9 mouse cellular contexts compared by ENCODE assay signal in the genomic region with DNA sequence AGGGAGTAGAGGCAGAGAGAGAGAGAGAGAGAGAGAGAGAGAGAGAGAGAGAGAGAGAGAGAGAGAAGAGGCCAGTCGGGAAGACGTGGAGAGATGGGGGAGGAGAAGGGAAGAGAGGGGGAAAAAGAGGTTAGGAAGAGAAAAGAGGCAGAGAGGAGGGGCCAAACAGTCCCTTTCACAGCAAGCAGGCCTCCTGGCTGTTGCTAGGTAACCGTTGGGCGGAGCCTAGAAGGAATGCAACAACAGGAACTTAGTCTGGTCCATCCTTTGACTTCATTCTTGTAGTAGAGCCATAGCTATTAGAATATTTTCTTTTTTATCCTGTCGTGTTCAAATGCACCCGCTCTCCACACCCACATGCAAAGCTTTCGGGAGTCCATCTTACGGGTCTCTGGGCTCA. TPM values are rescaled to one million over a fixed set of nuclear protein-coding genes. Genes with fewer than 3 reads are reported as not detected.
A peak's percentile ranks its signal among the peaks of the same experiment; 100 is the strongest.
DNase-seq lines count a peak whose midpoint lies in the region; ATAC-seq lines count a peak whose summit lies in the region.
"Had no signal": no experiment of that assay in that cellular context is flagged by ENCODE, and none has a peak within 500 bp of the region (broad histone marks: within the 10 kb centered on the region; RNA-seq: fewer than 3 reads in every experiment).

No protein-coding gene starts in this region.

- H3K4me1 ChIP-seq in liver, embryonic 12.5 days, result peaks cover 46% of the 10 kb centered on the region
- peaks cover 20% of the 10 kb centered on the region for H3K4me1 ChIP-seq in neural tube, embryonic 12.5 days

- peak overlapping the region; percentile 29; the same call in 1 of the 2 replicates for H3K4me2 ChIP-seq in liver, embryonic 12.5 days
- peak overlapping the region; percentile 45 for H3K4me2 ChIP-seq in neural tube, embryonic 12.5 days (replicated peaks)

- H3K9me3 ChIP-seq in liver, embryonic 12.5 days (replicated peaks), result no peaks in the 10 kb centered on the region
- H3K9me3 ChIP-seq in neural tube, embryonic 12.5 days, result no peaks in the 10 kb centered on the region

- H3K9ac ChIP-seq in liver, embryonic 12.5 days, result peak overlapping the region; percentile 15; the same call in 1 of the 2 replicates
- no peak overlapping the region for H3K9ac ChIP-seq in neural tube, embryonic 12.5 days

- H3K27ac ChIP-seq in liver, embryonic 12.5 days, result peak overlapping the region; percentile 11; the same call in 1 of the 2 replicates
- no peak overlapping the region for H3K27ac ChIP-seq in neural tube, embryonic 12.5 days

- H3K4me3 ChIP-seq in liver, embryonic 12.5 days, result no peak overlapping the region
- no peak overlapping the region for H3K4me3 ChIP-seq in neural tube, embryonic 12.5 days
- H3K4me3 ChIP-seq: megakaryocyte, embryonic 14.5 days had no signal

- WGBS in liver, embryonic 12.5 days (ENCODE audit: insufficient replicate concordance), result 14% methylated on average over 8 of the region's 8 CpGs
- WGBS in neural tube, embryonic 12.5 days, result 8% methylated on average over 8 of the region's 8 CpGs

- intact Hi-C loops in left cerebral cortex, postnatal 4 days (cut with DNase I), result no loop called here

- H3K27me3 ChIP-seq in liver, embryonic 12.5 days (replicated peaks), result peaks cover 12% of the 10 kb centered on the region; the same call in 1 of the 2 replicates
- H3K27me3 ChIP-seq in neural tube, embryonic 12.5 days (replicated peaks), result no peaks in the 10 kb centered on the region

- no peaks in the 10 kb centered on the region for H3K36me3 ChIP-seq in liver, embryonic 12.5 days
- H3K36me3 ChIP-seq in neural tube, embryonic 12.5 days, result no peaks in the 10 kb centered on the region

- DNase-seq in left cerebral cortex, postnatal 4 days, result peak; percentile 43
- DNase-seq in left cerebral cortex, adult 18-20 months (ENCODE audit: low spot score in 2 of 2), result no peak
- peak; percentile 60 to 65 for DNase-seq in adrenal gland, postnatal 36 days
- peak; percentile 73 for DNase-seq in forelimb bud, embryonic 11.5 days (ENCODE audit: low read depth, low spot score)
- DNase-seq in cerebellum, adult 11-12 months, result no peak

- no peak for ATAC-seq in liver, embryonic 12.5 days
- 0 out of 2 replicates have a peak, but pooled peaks have one; percentile 65 for ATAC-seq in neural tube, embryonic 12.5 days (ENCODE audit: low FRiP score, low read depth)
- ATAC-seq in activated CD4-positive, CD25-positive, alpha-beta regulatory T cell, adult 4 months, result no peak

RNA-seq across cellular contexts. Expression of a gene that starts 9.1 kb away (rescaled TPM):
- total RNA-seq in left cerebral cortex, postnatal 4 days (2021), result 1 to 10 TPM; 4.5 to 4.7 TPM
- 10 to 100 TPM in 1 of 2 experiments, 1 to 10 TPM in 1; 9.0 to 11.0 TPM for total RNA-seq in left cerebral cortex, adult 18-20 months (2021)
- total RNA-seq in adrenal gland, postnatal 36 days (2021), result 10 to 100 TPM; 24.0 to 31.6 TPM
- 11.8 and 12.4 TPM in 2 replicates for polyA plus RNA-seq in liver, embryonic 12.5 days (2016; fragmentation: Nextera tagmentation; extraction: Ambion mirVana)
- 28.3 and 35.0 TPM in 2 replicates for polyA plus RNA-seq in neural tube, embryonic 12.5 days (2016; fragmentation: Nextera tagmentation; extraction: Ambion mirVana)
- 100 to 1,000 TPM in 1 of 2 experiments, 10 to 100 TPM in 1; 65.1 to 101 TPM for polyA plus RNA-seq in activated CD4-positive, CD25-positive, alpha-beta regulatory T cell, adult 4 months (2017; shearing (Covaris generic))

RNA-seq across cellular contexts. Expression of a gene that starts 18.8 kb away (rescaled TPM):
- total RNA-seq in left cerebral cortex, postnatal 4 days (2021), result not detected
- not detected for total RNA-seq in left cerebral cortex, adult 18-20 months (2021)
- not detected for total RNA-seq in adrenal gland, postnatal 36 days (2021)
- polyA plus RNA-seq in liver, embryonic 12.5 days (2016; fragmentation: Nextera tagmentation; extraction: Ambion mirVana), result not detected in 2 replicates
- polyA plus RNA-seq in neural tube, embryonic 12.5 days (2016; fragmentation: Nextera tagmentation; extraction: Ambion mirVana), result not detected in 2 replicates
- polyA plus RNA-seq in activated CD4-positive, CD25-positive, alpha-beta regulatory T cell, adult 4 months (2017; shearing (Covaris generic)), result not detected

RNA-seq across cellular contexts. Expression of a gene that starts 35.8 kb away (rescaled TPM):
- total RNA-seq in left cerebral cortex, postnatal 4 days (2021), result 1 to 10 TPM; 1.5 to 3.5 TPM
- total RNA-seq in left cerebral cortex, adult 18-20 months (2021), result 1 to 10 TPM; 1.6 to 2.0 TPM
- 10 to 100 TPM; 10.9 to 11.1 TPM for total RNA-seq in adrenal gland, postnatal 36 days (2021)
- polyA plus RNA-seq in liver, embryonic 12.5 days (2016; fragmentation: Nextera tagmentation; extraction: Ambion mirVana), result 5.0 and 5.3 TPM in 2 replicates
- 2.8 TPM in 2 replicates for polyA plus RNA-seq in neural tube, embryonic 12.5 days (2016; fragmentation: Nextera tagmentation; extraction: Ambion mirVana)
- polyA plus RNA-seq in activated CD4-positive, CD25-positive, alpha-beta regulatory T cell, adult 4 months (2017; shearing (Covaris generic)), result 10 to 100 TPM; 13.4 to 13.6 TPM

RNA-seq across cellular contexts. Expression of a gene that starts 47.5 kb away (rescaled TPM):
- 10 to 100 TPM; 23.3 to 26.5 TPM for total RNA-seq in left cerebral cortex, postnatal 4 days (2021)
- total RNA-seq in left cerebral cortex, adult 18-20 months (2021), result 10 to 100 TPM; 34.7 to 37.2 TPM
- total RNA-seq in adrenal gland, postnatal 36 days (2021), result 10 to 100 TPM; 11.4 to 12.5 TPM
- polyA plus RNA-seq in liver, embryonic 12.5 days (2016; fragmentation: Nextera tagmentation; extraction: Ambion mirVana), result 1.0 and 1.3 TPM in 2 replicates
- polyA plus RNA-seq in neural tube, embryonic 12.5 days (2016; fragmentation: Nextera tagmentation; extraction: Ambion mirVana), result 23.1 and 24.7 TPM in 2 replicates
- polyA plus RNA-seq in activated CD4-positive, CD25-positive, alpha-beta regulatory T cell, adult 4 months (2017; shearing (Covaris generic)), result under 1 TPM; 0.32 to 0.36 TPM

Comparison
In these comparisons a context has a peak if more than half of its experiments do, and no peak if none do; other contexts are left out.
1. DNase-seq: peak in left cerebral cortex, postnatal 4 days (single experiment), adrenal gland, postnatal 36 days (2 of 2) and forelimb bud, embryonic 11.5 days (single experiment); none in left cerebral cortex, adult 18-20 months (0 of 2) and cerebellum, adult 11-12 months (single experiment).